Mouse (Mus musculus): ENCODE results near the gene Ptbp3. TPM values are rescaled to one million over a fixed set of nuclear protein-coding genes. Genes with fewer than 3 reads are reported as not detected.

The Ptbp3 gene
- polyA plus RNA-seq, 1 experiment from 2014 or later: 47.5 TPM

- 78% methylated on average over 6 of the region's 6 CpGs for WGBS
- H3K27ac ChIP-seq: no peak overlapping the region
- H3K4me3 ChIP-seq: no peak overlapping the region
- H3K4me1 ChIP-seq: no peaks in the 10 kb centered on the region
- ATAC-seq (ENCODE audit: insufficient number of reproducible peaks, insufficient read depth, low FRiP score, low TSS enrichment): no peak
- no peaks in the 10 kb centered on the region for H3K36me3 ChIP-seq
- no peak overlapping the region for H3K4me2 ChIP-seq (replicated peaks)
- no peak overlapping the region for H3K9ac ChIP-seq
- H3K27me3 ChIP-seq: no peaks in the 10 kb centered on the region
- no peaks in the 10 kb centered on the region for H3K9me3 ChIP-seq
These were observed 86.7 kb downstream of the Ptbp3 start for GRCm38 (mm10) chr4:59462494-59462893.

DNA sequence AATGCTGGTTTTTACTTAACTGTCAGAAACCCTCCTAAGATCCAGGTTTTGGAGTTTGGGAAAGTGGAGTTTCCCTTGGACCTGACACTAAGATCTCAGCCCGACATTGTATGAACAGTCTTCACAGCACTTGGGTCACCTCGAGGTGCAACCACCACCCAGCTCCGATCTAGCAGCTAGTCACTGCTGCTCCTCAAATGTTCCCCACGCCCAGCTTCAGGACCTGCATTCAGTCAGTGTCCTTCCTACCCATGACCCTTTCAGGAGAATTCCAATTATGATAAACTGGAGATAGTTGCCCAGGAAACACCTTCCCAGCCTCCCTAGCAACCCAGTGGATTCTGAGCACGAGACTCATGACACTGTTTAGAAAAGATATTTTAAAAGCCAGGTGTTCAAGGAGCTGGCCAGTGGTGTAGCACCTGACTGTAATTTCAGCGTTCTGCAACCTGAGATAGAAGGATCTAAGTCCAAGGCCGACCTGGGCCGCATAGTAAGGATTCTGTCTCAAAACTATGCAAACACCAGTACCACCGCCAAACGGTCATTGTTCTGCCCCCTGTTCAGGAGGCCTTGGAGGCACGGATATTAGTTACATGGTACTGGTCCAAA, 87.9 kb downstream of the Ptbp3 start:
- WGBS: 75% methylated on average over 11 of the region's 11 CpGs
- Histone ChIP-seq H3K4me2 (replicated peaks) (no peak overlapping the region), H3K36me3 (no peaks in the 10 kb centered on the region), H3K4me3 (no peak overlapping the region), H3K27ac (no peak overlapping the region), H3K9ac (no peak overlapping the region), H3K4me1 (no peaks in the 10 kb centered on the region), H3K9me3 (no peaks in the 10 kb centered on the region), H3K27me3 (no peaks in the 10 kb centered on the region)
- no peak for ATAC-seq (ENCODE audit: insufficient number of reproducible peaks, insufficient read depth, low FRiP score, low TSS enrichment)

DNA sequence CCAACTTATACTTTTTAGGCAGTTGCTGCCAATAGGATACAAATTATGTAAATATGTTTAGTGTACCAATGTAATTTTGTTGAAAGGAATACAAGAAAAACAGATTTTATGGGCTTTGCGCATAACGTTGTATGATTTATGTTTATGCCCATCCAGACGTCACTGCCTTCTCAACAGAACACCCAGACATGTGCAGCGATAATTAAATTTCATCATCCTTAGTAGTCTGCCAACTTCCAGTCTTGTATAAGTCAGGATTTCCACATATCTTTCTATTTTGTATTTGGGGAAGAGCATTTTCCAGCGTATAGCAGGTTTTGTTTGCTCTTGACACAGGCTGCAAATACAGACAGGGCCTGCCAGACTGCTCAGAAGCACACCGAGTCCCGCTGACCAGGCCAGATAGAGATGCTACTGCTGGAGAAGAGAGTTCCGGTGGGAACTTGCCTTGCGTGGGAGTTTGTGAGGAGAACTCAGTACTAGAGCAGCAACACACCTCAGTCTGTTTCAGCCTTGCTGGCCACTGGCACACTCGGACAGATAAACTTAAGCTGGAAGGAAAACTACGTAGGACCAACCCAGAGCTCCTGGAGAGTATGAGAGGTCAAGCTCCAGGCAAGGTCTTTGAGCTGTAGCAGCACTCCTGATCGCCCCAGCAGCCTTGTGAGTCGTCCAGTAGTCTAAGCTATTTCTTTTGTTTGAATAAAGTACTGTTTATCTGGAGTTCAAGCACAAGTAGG, 89.8 kb downstream of the Ptbp3 start:
- H3K4me3 ChIP-seq: no peak overlapping the region
- H3K36me3 ChIP-seq: no peaks in the 10 kb centered on the region
- no peak overlapping the region for H3K27ac ChIP-seq
- H3K4me1 ChIP-seq: no peaks in the 10 kb centered on the region
- no peak overlapping the region for H3K4me2 ChIP-seq (replicated peaks)
- 84% methylated on average over 13 of the region's 13 CpGs for WGBS
- no peak overlapping the region for H3K9ac ChIP-seq
- H3K9me3 ChIP-seq: no peaks in the 10 kb centered on the region
- no peaks in the 10 kb centered on the region for H3K27me3 ChIP-seq
- ATAC-seq (ENCODE audit: insufficient number of reproducible peaks, insufficient read depth, low FRiP score, low TSS enrichment): no peak

DNA sequence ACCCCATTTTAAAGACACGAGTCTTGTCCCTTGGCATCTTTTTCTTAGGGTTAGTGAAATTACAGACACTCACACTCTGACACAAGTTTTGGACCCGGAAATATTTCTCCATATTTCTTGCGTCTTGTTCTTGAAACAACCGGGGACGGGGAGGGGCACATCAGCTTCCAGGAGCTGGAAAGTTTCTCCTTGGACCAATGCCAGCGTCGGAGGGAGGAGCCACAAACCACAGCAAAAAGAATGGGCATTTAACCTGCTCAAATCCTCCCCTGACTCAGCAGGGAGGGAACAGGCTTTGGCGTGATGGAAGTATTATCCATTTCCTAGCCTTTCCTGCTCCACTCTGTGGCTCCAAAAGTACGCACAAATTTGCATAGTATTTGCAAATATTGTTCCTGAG, 91.2 kb downstream of the Ptbp3 start:
- Histone ChIP-seq H3K4me2 (replicated peaks) (0 out of 2 replicates have a peak overlapping the region, but pooled peaks have one; percentile 5), H3K27ac (no peak overlapping the region), H3K4me1 (no peaks in the 10 kb centered on the region), H3K4me3 (no peak overlapping the region), H3K27me3 (no peaks in the 10 kb centered on the region), H3K9ac (no peak overlapping the region), H3K36me3 (no peaks in the 10 kb centered on the region), H3K9me3 (no peaks in the 10 kb centered on the region)
- ATAC-seq (ENCODE audit: insufficient number of reproducible peaks, insufficient read depth, low FRiP score, low TSS enrichment): no peak
- 44% methylated on average over 9 of the region's 9 CpGs for WGBS

- H3K9ac ChIP-seq: no peak overlapping the region
- no peak overlapping the region for H3K4me2 ChIP-seq (replicated peaks)
- 94% methylated on average over 5 of the region's 5 CpGs for WGBS
- no peak overlapping the region for H3K27ac ChIP-seq
- no peaks in the 10 kb centered on the region for H3K9me3 ChIP-seq
- H3K27me3 ChIP-seq: no peaks in the 10 kb centered on the region
- no peaks in the 10 kb centered on the region for H3K4me1 ChIP-seq
- H3K36me3 ChIP-seq: no peaks in the 10 kb centered on the region
- H3K4me3 ChIP-seq: no peak overlapping the region
- no peak for ATAC-seq (ENCODE audit: insufficient number of reproducible peaks, insufficient read depth, low FRiP score, low TSS enrichment)
These were observed 92.1 kb downstream of the Ptbp3 start for GRCm38 (mm10) chr4:59457091-59457490.

- ATAC-seq (ENCODE audit: insufficient number of reproducible peaks, insufficient read depth, low FRiP score, low TSS enrichment): no peak
- Histone ChIP-seq H3K4me3 (no peak overlapping the region), H3K4me1 (no peaks in the 10 kb centered on the region), H3K9ac (no peak overlapping the region), H3K36me3 (no peaks in the 10 kb centered on the region), H3K9me3 (no peaks in the 10 kb centered on the region), H3K27ac (no peak overlapping the region), H3K27me3 (no peaks in the 10 kb centered on the region), H3K4me2 (replicated peaks) (no peak overlapping the region)
- 15% methylated on average over 2 of the region's 2 CpGs for WGBS
These were observed 93.7 kb downstream of the Ptbp3 start for GRCm38 (mm10) chr4:59455465-59455864.

DNA sequence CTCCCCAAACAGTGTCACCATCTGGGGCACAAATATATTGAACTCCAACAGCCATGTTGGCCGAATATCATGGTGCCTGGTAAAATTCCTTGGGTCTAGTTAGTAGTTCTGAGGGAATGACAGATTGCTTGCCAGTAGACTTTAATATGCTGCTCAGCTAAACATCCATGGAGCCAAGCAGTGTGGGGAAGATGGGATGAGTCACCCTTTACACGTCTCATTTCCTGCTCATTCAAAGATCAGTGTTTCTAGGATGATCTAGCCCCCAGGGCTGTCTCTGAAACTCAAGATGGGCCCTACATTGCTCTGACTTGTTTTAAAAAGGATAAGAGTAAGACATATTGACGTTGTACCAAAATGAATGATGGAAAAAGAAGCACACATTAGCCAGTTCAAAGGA, 95.1 kb downstream of the Ptbp3 start:
- ATAC-seq (ENCODE audit: insufficient number of reproducible peaks, insufficient read depth, low FRiP score, low TSS enrichment): no peak
- WGBS: 59% methylated on average over 3 of the region's 3 CpGs
- Histone ChIP-seq H3K9ac (no peak overlapping the region), H3K4me2 (replicated peaks) (no peak overlapping the region), H3K27ac (no peak overlapping the region), H3K36me3 (no peaks in the 10 kb centered on the region), H3K27me3 (no peaks in the 10 kb centered on the region), H3K4me1 (no peaks in the 10 kb centered on the region), H3K9me3 (no peaks in the 10 kb centered on the region), H3K4me3 (no peak overlapping the region)

DNA sequence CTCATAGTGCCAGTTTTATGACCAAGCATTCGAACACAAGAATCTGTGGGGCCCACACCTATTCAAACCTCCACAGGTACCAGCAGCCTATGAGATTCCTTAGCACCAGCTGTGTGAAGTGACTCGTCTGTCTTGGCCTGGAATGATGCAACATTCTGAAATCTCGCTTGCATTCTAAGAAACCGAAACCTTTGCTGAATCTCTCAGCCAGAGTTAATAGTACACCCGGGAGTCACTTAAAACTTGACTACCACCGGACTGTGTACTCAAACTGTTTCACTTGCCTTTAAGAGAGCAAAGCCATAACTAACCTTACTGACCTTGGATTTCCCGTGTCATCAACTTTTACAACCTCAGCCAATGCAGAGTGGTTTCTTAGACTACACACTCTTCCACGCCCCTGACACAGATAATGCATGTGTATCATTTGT, 96.6 kb downstream of the Ptbp3 start:
- Histone ChIP-seq H3K27me3 (no peaks in the 10 kb centered on the region), H3K27ac (no peak overlapping the region), H3K4me1 (no peaks in the 10 kb centered on the region), H3K9ac (no peak overlapping the region), H3K4me3 (no peak overlapping the region), H3K9me3 (no peaks in the 10 kb centered on the region), H3K36me3 (no peaks in the 10 kb centered on the region), H3K4me2 (replicated peaks) (no peak overlapping the region)
- ATAC-seq (ENCODE audit: insufficient number of reproducible peaks, insufficient read depth, low FRiP score, low TSS enrichment): no peak
- 81% methylated on average over 8 of the region's 8 CpGs for WGBS

DNA sequence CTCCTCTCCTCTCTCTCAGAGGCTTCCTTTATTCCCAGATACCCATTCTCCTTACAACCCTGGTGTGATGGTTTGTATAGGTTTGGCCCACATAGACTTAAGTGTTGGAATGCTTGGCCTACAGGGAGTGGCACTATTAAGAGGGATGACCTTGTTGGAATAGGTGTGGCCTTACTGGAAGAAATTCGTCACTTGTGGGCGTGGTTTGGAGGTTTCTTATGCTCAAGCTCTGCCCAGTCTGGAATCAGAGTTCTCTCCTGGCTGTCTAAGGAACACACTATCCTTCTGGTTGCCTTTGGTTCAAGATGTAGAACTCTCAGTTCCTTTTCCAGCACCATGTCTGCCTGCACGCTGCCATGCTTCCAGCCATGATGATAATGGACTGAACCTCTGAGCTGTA, 98.3 kb downstream of the Ptbp3 start:
- Histone ChIP-seq H3K27me3 (no peaks in the 10 kb centered on the region), H3K9me3 (no peaks in the 10 kb centered on the region), H3K4me2 (replicated peaks) (no peak overlapping the region), H3K27ac (no peak overlapping the region), H3K36me3 (no peaks in the 10 kb centered on the region), H3K4me1 (no peaks in the 10 kb centered on the region), H3K4me3 (no peak overlapping the region), H3K9ac (no peak overlapping the region)
- 89% methylated on average over 3 of the region's 3 CpGs for WGBS
- no peak for ATAC-seq (ENCODE audit: insufficient number of reproducible peaks, insufficient read depth, low FRiP score, low TSS enrichment)

GRCm38 (mm10) chr4:59450234-59450854, 98.8 kb downstream of the Ptbp3 start:
- Histone ChIP-seq H3K9me3 (no peaks in the 10 kb centered on the region), H3K9ac (no peak overlapping the region), H3K4me3 (no peak overlapping the region), H3K27me3 (no peaks in the 10 kb centered on the region), H3K4me1 (no peaks in the 10 kb centered on the region), H3K36me3 (no peaks in the 10 kb centered on the region), H3K27ac (no peak overlapping the region), H3K4me2 (replicated peaks) (no peak overlapping the region)
- no peak for ATAC-seq (ENCODE audit: insufficient number of reproducible peaks, insufficient read depth, low FRiP score, low TSS enrichment)
- WGBS: 72% methylated on average over 6 of the region's 6 CpGs

DNA sequence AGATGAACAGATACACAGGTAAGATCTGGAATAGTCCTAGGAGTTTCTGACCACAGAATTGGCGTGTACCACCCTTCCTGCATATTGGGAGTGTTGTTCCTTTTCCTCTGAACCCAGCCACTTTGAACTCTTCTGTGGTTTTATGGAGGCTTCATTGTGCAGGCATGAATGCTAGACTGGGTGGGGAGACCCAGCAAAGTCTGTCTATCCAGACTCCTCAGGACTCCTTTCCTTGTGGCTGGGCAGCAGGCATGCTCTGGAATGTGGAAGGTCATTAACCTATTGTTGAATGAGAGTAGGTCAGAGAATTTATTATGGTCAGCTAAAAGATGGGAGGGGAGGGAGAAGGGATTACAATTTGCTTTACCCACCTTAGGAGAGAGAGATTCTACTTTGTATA, 101.9 kb downstream of the Ptbp3 start:
- 71% methylated on average over 1 of the region's 1 CpGs for WGBS

DNA sequence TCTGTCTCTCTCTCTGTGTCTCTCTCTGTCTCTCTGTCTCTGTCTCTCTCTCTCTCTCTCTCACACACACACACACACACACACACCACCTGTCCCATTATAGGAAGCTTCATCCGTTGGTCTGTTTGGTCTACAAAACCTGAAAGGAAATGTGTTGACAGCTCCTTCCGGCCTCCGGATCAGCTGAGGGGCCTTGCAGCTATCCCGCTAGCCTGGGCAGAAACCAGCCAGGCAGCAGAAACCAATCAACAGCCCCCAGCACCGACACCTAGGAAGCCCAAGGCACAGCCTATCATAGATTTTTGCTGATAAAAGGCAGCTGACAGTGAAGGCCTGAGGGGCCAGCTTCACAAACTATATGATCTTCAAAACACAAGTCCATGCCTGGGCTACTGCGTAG, 103.6 kb downstream of the Ptbp3 start:
- no peak for ATAC-seq (ENCODE audit: insufficient number of reproducible peaks, insufficient read depth, low FRiP score, low TSS enrichment)
- 67% methylated on average over 6 of the region's 6 CpGs for WGBS

More for the DNA sequence above, 101.9 kb downstream of the Ptbp3 start:
- no peak overlapping the region for H3K9ac ChIP-seq
- no peaks in the 10 kb centered on the region for H3K27me3 ChIP-seq
- no peaks in the 10 kb centered on the region for H3K36me3 ChIP-seq
- H3K4me3 ChIP-seq: no peak overlapping the region
- ATAC-seq (ENCODE audit: insufficient number of reproducible peaks, insufficient read depth, low FRiP score, low TSS enrichment): no peak
- no peaks in the 10 kb centered on the region for H3K9me3 ChIP-seq
- H3K4me2 ChIP-seq (replicated peaks): no peak overlapping the region
- no peak overlapping the region for H3K27ac ChIP-seq
- H3K4me1 ChIP-seq: no peaks in the 10 kb centered on the region

More for the DNA sequence above, 103.6 kb downstream of the Ptbp3 start:
- H3K4me2 ChIP-seq (replicated peaks): no peak overlapping the region
- no peaks in the 10 kb centered on the region for H3K4me1 ChIP-seq
- no peak overlapping the region for H3K9ac ChIP-seq
- H3K27me3 ChIP-seq: no peaks in the 10 kb centered on the region
- no peak overlapping the region for H3K27ac ChIP-seq
- no peaks in the 10 kb centered on the region for H3K36me3 ChIP-seq
- H3K4me3 ChIP-seq: no peak overlapping the region
- no peaks in the 10 kb centered on the region for H3K9me3 ChIP-seq

Data from embryonic facial prominence, embryonic 12.5 days (tissue).